Mouse (Mus musculus) kidney, embryonic 14.5 days (tissue): ENCODE measurements at regions not wholly inside any gene's neighbourhood (a gene's known extent, or its start where the extent isn't known, plus 50 kb on each side); places are given as distances from the start of the nearest gene placed in this dataset.
A peak's percentile ranks its signal among the peaks of the same experiment; 100 is the strongest.

Source experiments
- ATAC-seq: fragments of 200-750 bp; cut with Nextera tagmentation; 2 replicates; pipeline ENCODE4 v1.8.0; 2017; ENCODE audit warnings: moderate number of reproducible peaks, mild to moderate bottlenecking, moderate TSS enrichment, moderate library complexity; ENCODE audit not compliant: low FRiP score, low TSS enrichment
- H3K27ac ChIP-seq: fragments of 300-500 bp; sonication (generic); 2 replicates; pipeline ENCODE4 v1.5.1; 2014; ENCODE audit warnings: low read depth, mild to moderate bottlenecking, low read length, moderate library complexity, mixed read lengths
- H3K27me3 ChIP-seq: fragments of 300-500 bp; sonication (generic); 2 replicates; pipeline ENCODE4 v1.6.1; 2014; ENCODE audit warnings: mild to moderate bottlenecking, low read length; ENCODE audit not compliant: control insufficient read depth, insufficient read depth
- H3K36me3 ChIP-seq: fragments of 300-500 bp; sonication (generic); 2 replicates; pipeline ENCODE4 v1.6.1; 2014; ENCODE audit warnings: low read length, mixed read lengths; ENCODE audit not compliant: control insufficient read depth, insufficient read depth
- H3K4me1 ChIP-seq: fragments of 300-500 bp; sonication (generic); 2 replicates; pipeline ENCODE4 v1.6.1; 2014; ENCODE audit warnings: low read length, mixed read lengths; ENCODE audit not compliant: control insufficient read depth, insufficient read depth
- H3K4me2 ChIP-seq: fragments of 300-500 bp; sonication (generic); replicated peaks from 2 replicates; pipeline ENCODE4 v1.6.1; 2014; ENCODE audit warnings: low read depth, mild to moderate bottlenecking, low read length
- H3K4me3 ChIP-seq: fragments of 300-500 bp; sonication (generic); 2 replicates; pipeline ENCODE4 v1.5.1; 2014; ENCODE audit warnings: mild to moderate bottlenecking, low read length
- H3K9ac ChIP-seq: fragments of 300-500 bp; sonication (generic); 2 replicates; pipeline ENCODE4 v1.6.1; 2014; ENCODE audit warnings: low read depth, mild to moderate bottlenecking, low read length, moderate library complexity
- H3K9me3 ChIP-seq: fragments of 300-500 bp; sonication (generic); 2 replicates; pipeline ENCODE4 v1.6.1; 2016; ENCODE audit warnings: low read length; ENCODE audit not compliant: control insufficient read depth
- WGBS: fragments of 180-500 bp; shearing (Covaris S2); extraction: QIAGEN DNeasy Blood & Tissue Kit; methylation state at CpG from one replicate; pipeline ENCODE4 v1.1.7; 2014; 5-methylcytosine and 5-hydroxymethylcytosine counted together

DNA sequence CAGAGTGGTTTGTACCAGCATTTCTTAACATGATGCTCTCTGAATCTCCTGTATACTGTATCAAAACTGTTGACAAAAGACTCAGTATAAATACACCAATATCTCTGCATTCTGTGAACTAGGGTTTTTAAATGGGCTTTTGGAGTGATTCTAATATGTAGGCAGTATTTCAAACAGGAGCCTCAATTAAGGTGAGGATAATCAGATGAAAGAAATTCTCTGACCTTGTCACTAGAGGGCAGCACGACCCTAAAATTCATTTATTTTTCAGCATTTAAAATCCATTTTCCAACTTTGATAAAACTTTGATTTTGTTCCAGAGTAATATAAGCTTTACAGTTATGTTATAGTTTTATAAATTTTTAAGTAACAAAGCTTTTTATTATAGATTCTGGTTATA, 114.5 kb downstream of the Rfx6 start:
- Histone ChIP-seq H3K4me3 (no peak overlapping the region), H3K36me3 (no peaks in the 10 kb centered on the region), H3K27ac (no peak overlapping the region), H3K4me2 (no peak overlapping the region), H3K9ac (no peak overlapping the region), H3K4me1 (no peaks in the 10 kb centered on the region), H3K9me3 (no peaks in the 10 kb centered on the region), H3K27me3 (no peaks in the 10 kb centered on the region)
- 0% methylated on average over 1 of the region's 1 CpGs for WGBS
- no peak for ATAC-seq

DNA sequence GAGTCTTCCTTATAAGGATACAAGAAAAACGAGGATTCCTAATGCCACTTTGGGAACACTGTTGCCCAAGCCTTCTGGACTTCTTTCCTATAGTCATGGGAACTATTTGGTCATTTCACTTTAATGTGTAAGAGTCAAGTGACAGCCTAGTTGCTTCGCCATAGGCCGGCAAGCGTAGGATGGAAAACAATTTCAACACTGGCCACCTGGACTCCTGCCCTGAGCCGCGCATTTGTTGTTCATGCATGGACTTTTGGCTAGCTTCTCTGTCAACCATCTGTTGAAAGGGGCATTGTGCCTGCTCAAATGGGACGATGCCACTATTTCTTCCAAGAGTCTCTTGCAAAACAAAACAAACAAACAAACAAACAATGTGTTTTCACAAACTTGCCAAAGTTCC, 116.3 kb downstream of the Rfx6 start:
- H3K9ac ChIP-seq = no peak overlapping the region
- no peaks in the 10 kb centered on the region for H3K9me3 ChIP-seq
- H3K27me3 ChIP-seq = no peaks in the 10 kb centered on the region
- H3K36me3 ChIP-seq = no peaks in the 10 kb centered on the region
- no peaks in the 10 kb centered on the region for H3K4me1 ChIP-seq
- no peak overlapping the region for H3K4me3 ChIP-seq
- no peak overlapping the region for H3K27ac ChIP-seq
- WGBS = 88% methylated on average over 7 of the region's 7 CpGs
- no peak for ATAC-seq
- H3K4me2 ChIP-seq = no peak overlapping the region

DNA sequence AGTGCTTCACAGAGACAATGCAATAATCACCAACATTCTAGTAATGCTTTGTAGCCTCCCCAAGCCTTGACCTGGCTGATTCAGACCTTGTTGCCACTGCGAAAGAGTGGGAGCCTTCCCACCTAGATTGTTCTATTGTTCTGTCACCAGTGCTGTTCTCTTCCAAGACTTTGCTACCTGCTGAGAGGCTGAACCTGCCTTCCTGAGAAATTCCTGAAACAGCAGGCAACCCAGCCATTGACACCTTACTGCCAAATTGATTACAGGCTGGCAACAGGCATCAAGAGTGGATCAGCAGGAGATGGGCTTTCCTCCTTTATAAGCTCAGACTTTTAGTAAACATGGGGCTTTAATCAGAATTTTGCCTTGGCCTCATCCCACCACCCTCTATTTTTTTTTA, 139.1 kb downstream of the Rfx6 start:
- no peak for ATAC-seq
- WGBS = 50% methylated on average over 1 of the region's 1 CpGs
- no peak overlapping the region for H3K4me2 ChIP-seq

DNA sequence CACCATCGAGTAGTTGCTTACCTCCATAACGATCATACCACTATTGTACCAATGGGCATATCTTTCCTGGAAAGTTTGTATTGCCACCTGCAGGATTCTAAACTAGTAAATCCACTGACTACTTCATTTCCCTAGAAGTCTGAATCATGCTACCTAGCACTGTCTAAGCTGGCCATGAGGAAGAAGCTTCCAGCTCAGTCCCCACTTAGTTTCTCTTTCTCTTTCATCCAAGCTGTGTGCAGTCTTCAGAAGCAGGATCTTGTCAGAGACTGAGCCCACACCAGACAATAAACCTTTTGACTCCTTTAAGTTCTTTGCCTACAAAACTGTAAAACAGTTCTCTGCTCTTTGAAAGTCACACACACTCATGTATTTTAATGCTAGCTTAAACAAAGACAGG, 146.3 kb downstream of the Rfx6 start:
- ATAC-seq = no peak

More for the DNA sequence above, 139.1 kb downstream of the Rfx6 start:
- H3K4me3 ChIP-seq = no peak overlapping the region
- no peaks in the 10 kb centered on the region for H3K27me3 ChIP-seq
- H3K9me3 ChIP-seq = no peaks in the 10 kb centered on the region
- no peaks in the 10 kb centered on the region for H3K4me1 ChIP-seq
- H3K27ac ChIP-seq = no peak overlapping the region
- no peaks in the 10 kb centered on the region for H3K36me3 ChIP-seq
- no peak overlapping the region for H3K9ac ChIP-seq

DNA sequence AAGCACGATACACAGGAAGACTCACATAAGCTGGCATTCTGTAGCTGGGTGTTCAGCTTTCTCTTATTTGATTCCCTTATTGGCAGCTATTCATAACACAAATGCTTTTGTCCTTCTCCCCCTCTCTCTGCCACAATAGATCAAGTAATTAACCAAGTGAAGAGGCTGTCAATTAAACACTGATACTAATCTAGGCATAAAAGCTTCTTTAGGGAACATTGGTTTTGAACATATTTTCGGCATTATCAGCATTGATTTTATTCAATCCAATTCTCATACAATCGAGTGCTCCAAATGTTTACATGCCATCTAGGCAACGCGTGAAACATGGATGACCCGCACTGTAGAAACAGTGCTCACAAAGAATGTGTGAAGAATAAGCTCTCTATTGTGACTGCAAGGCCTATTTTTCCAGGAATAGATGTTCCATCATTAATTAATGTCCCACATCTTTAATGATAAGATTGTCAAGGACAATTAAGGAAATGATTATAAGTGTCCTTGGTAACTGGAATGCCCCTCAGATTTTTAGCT, 148.9 kb downstream of the Rfx6 start:
- H3K4me2 ChIP-seq = no peak overlapping the region
- H3K36me3 ChIP-seq = no peaks in the 10 kb centered on the region
- WGBS = 91% methylated on average over 6 of the region's 6 CpGs
- no peaks in the 10 kb centered on the region for H3K9me3 ChIP-seq
- no peaks in the 10 kb centered on the region for H3K4me1 ChIP-seq
- H3K4me3 ChIP-seq = no peak overlapping the region
- no peak overlapping the region for H3K9ac ChIP-seq
- no peaks in the 10 kb centered on the region for H3K27me3 ChIP-seq
- H3K27ac ChIP-seq = no peak overlapping the region
- ATAC-seq = no peak

More for the DNA sequence above, 146.3 kb downstream of the Rfx6 start:
- Histone ChIP-seq H3K4me3 (no peak overlapping the region), H3K4me1 (no peaks in the 10 kb centered on the region), H3K9me3 (no peaks in the 10 kb centered on the region), H3K9ac (no peak overlapping the region), H3K4me2 (no peak overlapping the region), H3K27me3 (no peaks in the 10 kb centered on the region), H3K36me3 (no peaks in the 10 kb centered on the region), H3K27ac (no peak overlapping the region)
- 96% methylated on average over 2 of the region's 2 CpGs for WGBS

DNA sequence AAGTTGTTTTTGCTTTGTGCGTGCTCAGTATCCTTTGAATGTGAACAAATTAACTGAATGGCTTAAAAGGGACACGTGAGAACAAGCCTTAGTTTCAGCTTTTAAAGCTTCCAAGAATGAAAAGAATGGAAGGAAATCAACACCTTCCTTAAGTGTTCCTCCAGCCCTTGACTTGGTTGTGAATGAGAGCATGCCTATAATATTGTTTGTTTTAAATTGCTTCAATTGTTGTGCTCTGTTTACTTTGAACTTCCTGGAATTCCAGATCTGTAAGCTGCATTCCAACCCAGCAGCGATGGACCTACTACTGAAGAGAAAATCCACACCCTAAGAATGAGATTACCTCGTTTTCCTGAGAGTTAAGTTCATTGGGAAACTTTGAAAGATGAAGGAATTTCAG, 154.9 kb downstream of the Rfx6 start:
- H3K27me3 ChIP-seq = no peaks in the 10 kb centered on the region
- H3K4me3 ChIP-seq = no peak overlapping the region
- H3K36me3 ChIP-seq = no peaks in the 10 kb centered on the region
- no peak overlapping the region for H3K27ac ChIP-seq
- H3K4me2 ChIP-seq = no peak overlapping the region
- no peak overlapping the region for H3K9ac ChIP-seq
- WGBS = 74% methylated on average over 4 of the region's 4 CpGs
- H3K9me3 ChIP-seq = no peaks in the 10 kb centered on the region
- no peaks in the 10 kb centered on the region for H3K4me1 ChIP-seq
- no peak for ATAC-seq

DNA sequence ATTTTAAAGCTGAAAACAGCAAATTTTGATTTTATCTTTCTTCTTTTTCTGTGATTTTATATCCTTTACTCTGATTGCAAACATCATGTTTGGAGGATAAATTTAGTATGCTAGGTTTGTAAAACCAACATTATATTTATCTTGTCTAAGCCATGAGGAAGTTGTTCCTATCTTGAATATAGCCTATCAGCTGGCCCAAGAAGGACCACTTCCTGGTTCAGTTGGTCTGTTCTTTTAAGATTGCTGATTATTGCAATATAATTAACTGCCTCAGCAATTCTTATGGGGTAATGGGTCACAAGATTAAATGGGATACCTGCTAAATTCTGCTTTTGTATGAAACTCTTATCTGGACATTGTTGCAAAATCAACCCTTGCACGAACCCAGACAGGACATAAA, 165.5 kb downstream of the Rfx6 start:
- Histone ChIP-seq H3K4me2 (no peak overlapping the region), H3K4me1 (no peaks in the 10 kb centered on the region), H3K9ac (no peak overlapping the region), H3K4me3 (no peak overlapping the region), H3K27ac (no peak overlapping the region), H3K9me3 (no peaks in the 10 kb centered on the region), H3K36me3 (no peaks in the 10 kb centered on the region), H3K27me3 (no peaks in the 10 kb centered on the region)
- WGBS = 70% methylated on average over 1 of the region's 1 CpGs
- ATAC-seq = no peak

DNA sequence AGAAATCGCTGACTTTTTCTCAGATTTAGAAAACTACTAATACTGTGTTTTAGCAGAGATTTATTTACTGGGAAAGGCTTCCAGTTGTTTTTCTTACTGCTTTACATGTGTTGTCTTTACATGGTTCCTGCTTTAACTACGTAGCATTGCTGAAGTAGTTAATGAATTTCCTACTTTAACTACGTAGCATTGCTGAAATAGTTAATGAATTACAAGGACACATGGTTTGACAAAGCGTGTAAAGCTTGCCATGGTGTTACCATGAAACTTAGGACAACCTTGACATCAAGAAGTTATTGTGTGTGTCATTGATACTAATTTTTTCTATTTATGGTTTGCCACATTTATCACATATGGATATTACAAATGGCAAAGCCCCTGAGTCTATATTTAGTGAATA, 168.7 kb downstream of the Rfx6 start:
- H3K4me1 ChIP-seq = no peaks in the 10 kb centered on the region
- no peaks in the 10 kb centered on the region for H3K27me3 ChIP-seq
- no peak overlapping the region for H3K9ac ChIP-seq
- H3K9me3 ChIP-seq = no peaks in the 10 kb centered on the region
- WGBS = 60% methylated on average over 4 of the region's 4 CpGs
- peak; percentile 46; the same call in 1 of the 2 replicates for ATAC-seq
- no peak overlapping the region for H3K4me2 ChIP-seq
- no peaks in the 10 kb centered on the region for H3K36me3 ChIP-seq
- no peak overlapping the region for H3K27ac ChIP-seq
- no peak overlapping the region for H3K4me3 ChIP-seq

DNA sequence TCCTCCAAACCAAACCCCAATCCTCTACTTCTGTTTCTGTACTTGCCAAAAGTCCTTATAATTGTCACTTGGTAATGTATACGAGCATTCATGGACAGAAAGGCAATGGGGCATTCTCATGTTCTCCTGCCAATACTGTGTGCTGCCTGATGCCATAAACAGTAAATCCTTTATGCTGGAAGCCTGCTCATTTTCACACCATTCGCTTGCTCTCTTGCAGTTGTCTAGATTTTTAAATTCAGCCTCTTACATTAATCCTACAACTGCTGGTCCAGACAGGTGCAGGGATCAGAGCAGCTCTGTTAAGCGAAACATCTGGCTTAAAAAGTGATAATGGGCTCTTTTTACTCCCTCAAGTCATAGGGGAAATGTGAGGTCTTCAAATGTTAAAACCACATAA, 152.9 kb upstream of the Vgll2 start:
- H3K9me3 ChIP-seq = no peaks in the 10 kb centered on the region
- H3K27ac ChIP-seq = no peak overlapping the region
- H3K4me3 ChIP-seq = no peak overlapping the region
- no peak overlapping the region for H3K9ac ChIP-seq
- no peaks in the 10 kb centered on the region for H3K36me3 ChIP-seq
- 84% methylated on average over 3 of the region's 3 CpGs for WGBS
- no peak for ATAC-seq
- no peaks in the 10 kb centered on the region for H3K27me3 ChIP-seq
- H3K4me2 ChIP-seq = no peak overlapping the region
- no peaks in the 10 kb centered on the region for H3K4me1 ChIP-seq
